Mouse (Mus musculus) testis, postnatal 10 days (tissue): ENCODE results near the gene Enpp7.

Experiments used
- DNase-seq: peaks from one replicate; pipeline ENCODE4 v3.0.0; 2021; ENCODE audit warnings: low spot score

Enpp7 gene

DNA sequence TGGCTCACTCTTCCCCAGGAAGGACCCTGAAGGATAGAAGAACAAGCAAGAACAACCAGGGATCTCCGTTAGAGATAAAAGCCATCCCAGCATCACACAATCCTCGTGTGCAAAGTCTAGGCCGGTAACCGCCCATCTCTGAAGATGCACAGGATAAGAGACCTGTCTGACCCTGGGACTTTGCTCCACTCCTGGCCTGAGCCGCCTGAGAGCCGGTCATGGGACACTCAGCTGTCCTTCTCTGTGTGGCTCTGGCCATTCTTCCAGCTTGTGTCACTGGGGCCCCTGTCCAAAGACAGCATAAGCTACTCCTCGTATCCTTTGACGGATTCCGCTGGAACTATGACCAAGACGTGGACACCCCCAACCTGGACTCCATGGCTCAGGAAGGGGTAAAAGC, at the start of gene Enpp7:
Gene Enpp7 (plus strand): TSS at position 190 of the 400 bp plus-strand sequence.
- no peak for DNase-seq

DNA sequence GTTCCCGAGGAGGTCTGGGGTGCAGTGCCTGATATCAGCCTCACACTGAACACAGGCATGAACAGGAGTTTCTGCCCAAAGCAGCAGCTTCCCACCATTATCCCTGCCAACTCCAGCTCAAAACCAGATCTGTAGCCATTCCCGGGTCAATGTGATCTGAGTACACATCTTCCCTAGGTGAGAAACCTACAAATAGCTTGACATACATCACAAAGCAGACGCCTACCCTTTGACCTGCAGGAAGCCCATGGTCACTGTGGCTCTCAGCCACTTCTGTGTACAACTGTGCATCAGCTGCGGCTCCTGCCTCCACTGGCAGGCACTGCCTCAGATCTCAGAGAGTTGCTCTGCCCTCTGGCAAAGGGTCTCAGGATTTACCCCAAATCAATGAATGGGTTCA, 48.3 kb upstream of the Enpp7 start:
- no peak for DNase-seq

GRCm38 (mm10) chr11:118940539-118940938, 47.4 kb upstream of the Enpp7 start:
- no peak for DNase-seq

DNA sequence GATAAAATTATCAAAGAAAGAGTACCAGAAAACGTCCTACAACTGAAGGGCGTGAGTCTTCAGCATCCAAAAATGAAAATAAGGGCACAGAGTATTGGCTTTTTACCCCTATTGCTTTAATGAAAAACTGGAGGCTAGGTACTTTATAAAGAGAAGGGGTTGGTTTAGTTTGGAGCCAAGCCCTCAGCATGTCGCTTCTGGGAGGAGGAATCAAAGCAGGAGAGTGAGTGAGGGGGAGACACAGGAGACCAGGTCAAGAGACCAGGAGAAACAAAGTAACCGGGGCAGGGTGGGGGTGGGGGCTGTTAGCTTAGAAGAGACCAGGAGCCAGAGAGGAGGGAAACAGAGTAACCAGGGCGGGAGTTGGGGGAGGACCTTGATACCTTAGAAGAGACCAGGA, 46.7 kb upstream of the Enpp7 start:
- no peak for DNase-seq

DNA sequence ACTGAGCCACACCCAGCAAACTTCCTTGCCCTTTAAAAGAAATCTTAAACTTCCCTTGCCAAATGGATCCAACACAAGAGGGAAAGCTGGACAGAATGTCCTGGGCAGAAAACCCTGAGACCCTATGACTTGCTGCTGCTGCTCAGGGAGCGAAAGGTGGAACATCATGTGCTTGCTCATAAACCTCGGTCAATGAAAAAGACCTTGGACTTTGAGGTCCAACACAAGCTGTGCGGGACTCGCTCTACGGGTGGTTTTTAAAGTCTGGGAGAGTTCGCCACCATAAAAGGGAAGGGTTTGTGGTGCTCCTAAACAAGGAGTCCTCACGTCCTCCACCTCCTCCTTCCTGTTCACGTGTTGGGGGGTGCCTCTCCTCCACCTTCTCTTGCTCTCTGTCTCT, 42.1 kb upstream of the Enpp7 start:
- DNase-seq = no peak

DNA sequence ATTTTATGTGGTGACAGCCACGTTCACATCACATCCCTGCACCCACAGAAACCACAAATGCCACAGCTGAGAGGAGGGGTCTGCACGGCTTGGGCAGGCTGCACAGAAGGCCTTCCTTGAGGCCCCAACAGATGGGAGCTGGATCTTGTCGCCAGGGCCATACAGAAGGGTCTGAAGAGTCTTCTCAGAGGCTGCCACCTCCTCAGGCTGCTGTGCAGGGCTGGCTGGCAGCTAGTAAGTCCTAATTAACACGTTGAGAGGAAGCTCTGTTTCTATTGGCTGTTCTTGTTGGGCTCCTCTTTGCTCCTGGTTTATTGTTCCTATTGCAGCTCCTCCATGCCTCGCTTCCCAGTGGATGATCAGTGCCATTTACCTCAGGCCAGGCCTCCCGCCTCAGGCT, 33.0 kb upstream of the Enpp7 start:
- no peak for DNase-seq

DNA sequence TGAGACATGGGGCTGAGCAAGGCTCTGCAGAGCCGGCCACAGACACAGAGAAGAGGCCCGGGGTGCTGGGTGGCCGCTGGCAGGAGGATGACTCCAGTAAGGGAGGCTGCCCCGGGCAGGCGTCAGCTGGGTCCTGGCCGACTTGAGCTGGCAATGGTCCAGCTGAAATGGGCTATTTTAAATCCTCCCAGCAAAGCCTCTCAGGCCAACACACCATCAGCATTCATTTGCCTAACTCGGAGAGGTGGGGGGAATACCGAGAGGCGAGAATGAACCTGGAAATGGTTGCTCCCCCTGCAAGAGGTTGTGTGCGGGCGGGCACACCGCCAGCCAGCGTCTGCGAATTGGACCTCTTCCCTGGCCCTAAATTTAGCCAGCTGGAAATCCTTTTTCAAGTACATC, 30.9 kb upstream of the Enpp7 start:
- DNase-seq = peak; percentile 67

- no peak for DNase-seq
Observed at GRCm38 (mm10) chr11:118960649-118961048, 27.3 kb upstream of the Enpp7 start.

GRCm38 (mm10) chr11:118962478-118962877, 25.5 kb upstream of the Enpp7 start:
- DNase-seq = no peak

GRCm38 (mm10) chr11:118963926-118964325, 24.1 kb upstream of the Enpp7 start:
- no peak for DNase-seq

GRCm38 (mm10) chr11:118965078-118965477, 22.9 kb upstream of the Enpp7 start:
- no peak for DNase-seq

GRCm38 (mm10) chr11:118971470-118972034, 16.4 kb upstream of the Enpp7 start:
- DNase-seq = peak; percentile 75

- no peak for DNase-seq
Observed at GRCm38 (mm10) chr11:118972431-118973377, 15.3 kb upstream of the Enpp7 start.

- no peak for DNase-seq
Observed at GRCm38 (mm10) chr11:118974340-118974739, 13.6 kb upstream of the Enpp7 start.

- peak; percentile 85 for DNase-seq
Observed at GRCm38 (mm10) chr11:118975427-118975826, 12.6 kb upstream of the Enpp7 start.

GRCm38 (mm10) chr11:118975917-118976316, 12.1 kb upstream of the Enpp7 start:
- DNase-seq = no peak

DNA sequence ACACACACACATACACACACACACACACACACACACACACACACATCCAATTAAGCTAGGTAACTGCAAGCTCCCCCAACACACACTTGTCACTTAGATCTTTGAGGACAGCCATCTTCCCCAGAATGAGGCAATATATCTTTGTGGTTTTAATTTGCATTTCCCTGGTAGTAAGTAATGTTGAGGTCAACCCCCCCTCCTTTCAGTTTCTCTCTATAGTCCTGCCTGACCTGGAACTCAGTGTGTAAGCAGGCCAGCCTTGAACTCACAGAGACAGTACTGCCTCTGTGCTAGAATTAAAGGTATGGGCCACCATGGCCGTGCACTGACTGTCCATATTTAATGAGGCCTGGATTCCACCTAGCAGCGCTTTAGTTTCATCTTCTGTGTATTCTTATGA, 7.6 kb upstream of the Enpp7 start:
- no peak for DNase-seq

GRCm38 (mm10) chr11:118981012-118981776, 6.8 kb upstream of the Enpp7 start:
- no peak for DNase-seq

DNA sequence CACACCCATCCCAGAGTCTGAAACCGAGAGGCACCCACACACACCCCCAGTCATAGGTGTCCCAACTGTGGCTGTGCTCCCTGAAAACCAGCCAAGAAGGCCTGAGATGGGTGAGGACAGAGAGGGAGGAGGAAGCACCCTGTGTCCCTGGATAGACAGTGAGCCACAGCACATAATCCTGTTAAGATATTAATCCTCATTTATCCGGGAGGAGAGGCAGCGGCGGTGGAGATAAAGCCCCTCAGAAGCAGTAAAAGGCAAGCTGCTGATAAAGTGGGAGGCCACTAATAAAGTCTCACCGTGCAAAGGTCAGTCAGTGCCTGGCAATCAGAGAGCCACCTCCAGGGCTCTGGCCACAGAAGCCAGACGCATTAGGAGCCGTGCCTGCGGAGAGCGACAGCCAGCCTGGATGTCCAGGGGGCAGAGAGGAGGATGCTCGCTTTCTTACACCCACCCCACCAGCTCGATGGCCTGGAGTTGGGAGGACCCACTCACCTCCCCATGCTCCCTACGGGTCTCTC, 5.3 kb upstream of the Enpp7 start:
- DNase-seq = no peak

GRCm38 (mm10) chr11:118985571-118985970, 2.4 kb upstream of the Enpp7 start:
- DNase-seq = no peak

- no peak for DNase-seq
Observed at GRCm38 (mm10) chr11:118992781-118993180, 4.8 kb downstream of the Enpp7 start.

DNA sequence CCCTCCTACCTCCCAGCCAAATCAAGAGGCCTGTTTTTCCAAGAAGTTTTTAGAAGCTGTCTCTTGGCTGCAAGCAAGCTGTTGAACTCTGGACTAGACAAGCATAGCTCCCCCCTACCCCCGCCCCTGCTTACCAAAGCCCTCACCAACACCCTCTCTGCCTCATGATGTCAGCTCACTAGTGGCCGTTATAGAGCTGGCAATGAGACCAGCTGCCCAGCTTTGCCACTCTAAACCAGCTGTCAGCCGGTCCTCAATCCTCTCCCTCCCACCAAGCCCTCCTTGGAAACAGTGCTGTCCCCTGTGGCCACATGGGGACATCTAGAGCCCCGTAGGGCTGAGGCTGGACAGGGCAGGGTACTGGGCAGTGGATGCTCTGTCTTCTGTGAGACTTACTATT, 7.5 kb downstream of the Enpp7 start:
- no peak for DNase-seq

DNA sequence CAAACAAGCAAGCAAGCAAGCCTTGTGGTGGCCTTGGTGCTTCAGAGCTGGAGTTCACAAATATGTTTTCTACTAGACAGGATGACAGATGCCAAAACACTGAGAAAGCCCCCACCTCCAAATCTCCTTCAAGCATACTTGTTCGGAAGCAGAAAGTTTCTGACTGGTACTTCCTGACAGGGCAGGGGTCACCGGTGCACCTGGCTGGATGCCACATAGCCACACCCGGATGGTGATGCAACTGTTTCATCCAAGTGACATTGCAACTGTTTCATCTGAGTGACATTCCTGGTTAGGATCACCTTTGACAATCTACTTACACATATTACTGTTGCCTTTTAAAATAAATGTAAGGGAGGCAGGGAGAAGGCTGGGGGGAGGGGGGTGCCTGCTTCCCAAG, 9.2 kb downstream of the Enpp7 start:
- peak; percentile 65 for DNase-seq
